Mouse (Mus musculus) urinary bladder, postnatal 10 days (tissue): ENCODE measurements around the gene BC030499.
"Not testable (repeated sequence)": the region's sequence is repeated elsewhere in the genome, so short reads cannot be mapped to it uniquely, and the experiment has no call there.

Experiments
- DNase-seq: peaks from one replicate; pipeline ENCODE4 v3.0.0; 2022; ENCODE audit warnings: low spot score

Gene BC030499

GRCm38 (mm10) chr11:78290654-78291053, at the start of gene BC030499:
BC030499 (plus strand) TSS chr11:78290841.
- DNase-seq = no peak

DNA sequence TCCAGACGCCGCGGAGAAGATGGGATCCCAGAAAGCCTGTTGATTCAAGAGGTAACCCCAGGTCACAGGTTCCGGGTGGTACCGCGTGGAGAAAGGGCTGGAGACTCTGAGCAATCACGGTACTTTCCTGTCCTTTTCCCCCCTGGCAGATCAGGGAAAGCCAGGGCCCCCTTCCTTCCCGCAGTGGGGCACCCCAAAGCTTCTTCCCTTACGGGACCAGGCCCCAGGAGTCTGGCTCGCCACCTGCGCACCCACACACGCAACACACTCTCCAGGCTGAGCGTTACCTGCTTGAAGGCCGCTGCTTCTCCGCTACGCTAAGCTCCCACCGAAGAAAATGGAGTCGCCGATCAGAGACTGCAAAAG, 45.4 kb upstream of the BC030499 start:
- DNase-seq = no peak

GRCm38 (mm10) chr11:78245627-78246317, 44.9 kb upstream of the BC030499 start, which contains the start of the genes Sdf2 and Supt6:
Sdf2 (plus strand) TSS chr11:78245746.
Supt6 (minus strand) TSS chr11:78245987.
- peak; percentile 44 for DNase-seq

GRCm38 (mm10) chr11:78246318-78247011, 44.2 kb upstream of the BC030499 start:
- no peak for DNase-seq

GRCm38 (mm10) chr11:78247012-78247348, 43.7 kb upstream of the BC030499 start:
- DNase-seq = no peak

DNA sequence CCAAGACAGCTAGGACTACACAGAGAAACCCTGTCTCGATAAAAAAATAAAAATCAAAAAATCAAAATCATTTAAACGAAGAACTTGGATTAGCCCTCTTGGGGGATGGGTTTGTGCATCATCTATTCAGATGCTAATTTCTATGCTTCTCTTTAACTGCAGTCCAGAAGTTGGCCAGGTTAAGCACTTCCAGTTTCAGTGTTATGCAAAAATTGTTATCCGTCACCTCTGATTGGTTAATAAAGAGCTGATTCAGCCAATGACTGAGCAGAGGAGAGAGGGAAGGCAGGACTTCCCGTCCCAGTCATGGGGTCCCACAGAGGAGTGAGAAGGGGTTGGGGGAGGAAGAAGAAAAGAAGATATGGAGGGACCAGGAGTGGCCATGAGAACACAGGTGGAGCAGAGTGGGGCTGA, 42.9 kb upstream of the BC030499 start:
- no peak for DNase-seq

DNA sequence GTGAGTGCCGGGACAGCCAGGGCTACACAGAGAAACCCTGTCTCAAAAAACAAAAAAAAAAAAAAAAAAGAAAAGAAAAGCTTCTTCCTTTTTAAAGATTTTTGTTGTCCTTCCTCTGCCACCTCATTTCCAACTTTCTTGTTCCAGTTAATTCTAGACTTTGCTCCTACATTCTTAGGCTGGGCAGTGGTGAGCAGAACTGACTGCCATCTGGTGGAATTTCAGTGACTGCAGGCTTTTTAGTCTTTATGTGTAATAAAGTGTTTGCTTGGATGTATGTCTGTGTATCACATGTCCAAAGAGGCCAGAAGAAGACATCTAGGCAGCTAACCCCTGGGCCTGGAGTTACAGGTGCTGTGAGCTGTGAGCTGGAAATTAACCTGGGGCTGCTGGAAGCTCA, 34.0 kb upstream of the BC030499 start:
- DNase-seq = no peak

GRCm38 (mm10) chr11:78260489-78261258, 30.0 kb upstream of the BC030499 start:
- no peak for DNase-seq

DNA sequence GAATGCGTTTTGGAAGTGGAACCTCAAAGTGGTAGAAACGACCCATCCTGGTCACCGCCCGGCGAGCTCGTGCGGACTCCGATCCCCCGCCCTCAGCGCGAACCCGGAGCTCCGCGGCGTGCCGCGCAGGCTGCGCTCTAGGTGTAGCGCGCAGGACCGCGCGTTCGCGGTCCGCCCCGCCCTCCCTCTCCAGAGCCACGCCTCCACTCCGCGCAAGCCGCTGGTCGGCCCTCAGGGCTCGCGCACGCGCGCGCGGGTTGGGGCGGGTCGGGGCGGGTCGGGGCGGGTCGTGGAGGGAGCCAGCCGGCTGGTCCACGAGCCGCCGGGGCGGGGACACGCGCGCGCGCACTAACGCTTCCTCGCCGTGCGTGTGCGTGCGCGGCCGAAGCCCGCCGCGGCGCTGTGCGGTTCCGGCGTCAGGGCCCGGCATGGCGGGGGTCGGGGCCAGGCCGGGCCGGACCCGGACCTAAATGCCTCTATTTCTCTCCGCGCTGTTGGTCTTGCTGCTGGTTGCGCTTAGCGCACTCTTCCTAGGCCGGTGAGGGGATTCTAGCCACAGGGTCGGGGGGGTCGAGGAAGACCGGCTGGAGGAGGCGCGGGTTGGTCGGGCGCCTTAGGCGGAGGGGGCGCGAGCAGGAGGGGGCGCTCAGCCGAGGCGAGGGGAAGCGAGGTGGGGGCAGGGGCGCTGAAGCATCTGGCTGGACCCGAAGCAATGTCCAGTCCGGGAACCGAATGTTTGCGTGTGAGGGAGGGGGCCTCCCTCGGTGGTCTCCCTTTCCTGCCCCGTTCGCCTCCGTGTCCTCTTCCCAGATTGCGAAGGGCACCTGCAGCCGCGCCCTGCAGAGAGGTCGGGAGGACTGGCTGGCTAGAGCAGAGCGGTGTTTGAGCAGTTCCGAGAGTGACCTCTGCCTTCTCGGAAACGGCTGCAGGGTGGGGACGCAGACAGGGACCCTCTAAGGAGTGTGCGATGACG, 29.0 kb upstream of the BC030499 start, which contains the start of gene 2610507B11Rik:
TSS of gene 2610507B11Rik (plus strand) at position 373 of the 973 bp plus-strand sequence.
- peak; percentile 69 for DNase-seq

DNA sequence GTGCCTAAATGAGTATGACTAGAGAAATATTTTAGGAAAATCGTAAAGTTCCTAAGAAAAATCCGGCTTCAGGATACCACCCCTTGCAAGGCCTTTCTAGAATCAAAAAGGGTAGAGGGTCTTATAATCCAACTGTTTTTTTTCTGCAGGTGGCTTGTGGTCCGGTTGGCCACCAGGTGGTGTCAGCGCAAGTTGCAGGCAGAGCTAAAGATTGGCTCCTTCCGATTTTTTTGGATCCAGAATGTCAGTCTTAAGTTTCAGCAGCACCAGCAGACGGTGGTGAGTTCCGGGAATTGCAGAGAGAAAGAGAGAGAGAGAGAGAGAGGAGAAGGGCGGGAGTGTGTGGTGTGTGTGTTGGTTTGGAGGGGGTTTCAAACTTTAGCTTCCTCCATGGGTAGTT, 28.1 kb upstream of the BC030499 start:
- no peak for DNase-seq

DNA sequence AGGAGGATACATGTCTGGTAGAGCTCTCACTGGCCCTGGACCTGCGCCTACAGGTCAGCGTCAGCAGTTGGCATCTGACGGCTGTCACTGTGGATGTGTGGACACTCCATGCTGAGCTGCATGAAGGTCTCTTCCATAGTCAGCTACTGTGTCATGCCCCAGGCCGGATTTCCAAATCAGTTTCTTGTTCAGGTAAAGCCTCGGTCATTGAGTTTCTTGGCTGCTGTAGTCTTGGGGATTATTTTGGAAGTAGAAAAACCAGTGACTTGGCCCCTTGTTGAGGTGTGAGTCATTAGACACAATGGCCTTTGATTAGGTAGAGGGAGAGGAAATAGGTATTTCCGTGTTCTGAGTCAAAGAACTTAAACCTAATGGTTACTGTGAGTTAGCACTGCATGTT, 25.1 kb upstream of the BC030499 start:
- no peak for DNase-seq

DNA sequence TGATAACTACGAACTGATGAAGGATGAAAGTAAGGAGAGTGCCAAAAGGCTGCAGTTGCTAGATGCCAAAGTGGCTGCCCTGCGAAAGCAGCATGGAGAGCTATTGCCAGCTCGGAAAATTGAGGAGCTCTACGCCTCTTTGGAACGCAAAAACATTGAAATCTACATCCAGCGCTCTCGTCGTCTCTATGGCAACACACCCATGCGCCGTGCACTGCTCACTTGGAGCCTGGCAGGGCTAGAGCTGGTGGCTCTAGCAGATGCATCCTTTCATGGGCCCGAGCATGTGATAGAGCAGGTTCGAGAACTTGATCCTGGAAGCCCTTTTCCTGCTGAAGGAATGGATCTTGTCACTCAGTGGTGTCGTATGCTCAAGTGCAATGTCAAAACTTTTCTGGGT, 18.7 kb upstream of the BC030499 start:
- no peak for DNase-seq

GRCm38 (mm10) chr11:78275596-78275995, 15.0 kb upstream of the BC030499 start:
- DNase-seq = no peak

GRCm38 (mm10) chr11:78276169-78276568, 14.5 kb upstream of the BC030499 start:
- not testable (repeated sequence) for DNase-seq

DNA sequence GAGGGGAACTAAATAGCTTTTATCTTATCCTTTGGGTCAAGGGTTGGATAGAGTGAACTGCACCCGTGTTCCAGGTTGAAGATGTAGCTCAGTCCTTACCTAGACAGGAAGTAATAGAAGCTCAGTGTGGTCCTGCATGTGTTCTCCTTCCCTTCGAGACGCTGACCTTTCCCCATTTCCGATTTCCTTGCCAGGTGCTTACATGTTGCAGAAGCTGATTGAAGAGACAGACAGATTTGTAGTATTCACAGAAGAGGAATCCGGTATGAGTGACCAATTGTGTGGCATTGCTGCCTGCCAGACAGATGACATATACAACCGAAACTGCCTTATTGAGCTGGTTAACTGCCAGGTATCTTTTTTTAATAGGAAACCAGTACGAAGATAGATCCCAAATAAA, 11.8 kb upstream of the BC030499 start:
- DNase-seq = no peak

- no peak for DNase-seq
These were observed 11.1 kb upstream of the BC030499 start for GRCm38 (mm10) chr11:78279586-78279985.

GRCm38 (mm10) chr11:78289146-78289763, 1.4 kb upstream of the BC030499 start:
- no peak for DNase-seq

DNA sequence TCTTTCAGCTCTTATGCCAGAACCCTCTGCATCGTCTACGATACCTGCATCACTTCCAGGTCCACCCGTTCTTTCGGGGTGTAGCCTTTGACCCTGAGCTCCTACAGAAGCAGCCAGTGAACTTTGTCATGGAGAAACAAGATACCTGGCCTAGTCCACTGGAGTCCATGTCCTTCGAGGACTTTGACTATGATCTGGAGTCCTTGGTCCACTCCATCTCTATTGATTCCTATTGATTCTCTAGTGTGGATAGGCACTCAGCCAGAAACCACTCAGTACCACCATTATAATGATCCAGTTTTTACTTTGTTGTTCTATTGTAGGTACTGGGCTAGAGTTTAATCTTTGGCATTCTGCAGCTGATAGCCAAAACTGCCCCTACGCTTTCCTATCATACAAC, 3.9 kb downstream of the BC030499 start:
- DNase-seq = no peak

DNA sequence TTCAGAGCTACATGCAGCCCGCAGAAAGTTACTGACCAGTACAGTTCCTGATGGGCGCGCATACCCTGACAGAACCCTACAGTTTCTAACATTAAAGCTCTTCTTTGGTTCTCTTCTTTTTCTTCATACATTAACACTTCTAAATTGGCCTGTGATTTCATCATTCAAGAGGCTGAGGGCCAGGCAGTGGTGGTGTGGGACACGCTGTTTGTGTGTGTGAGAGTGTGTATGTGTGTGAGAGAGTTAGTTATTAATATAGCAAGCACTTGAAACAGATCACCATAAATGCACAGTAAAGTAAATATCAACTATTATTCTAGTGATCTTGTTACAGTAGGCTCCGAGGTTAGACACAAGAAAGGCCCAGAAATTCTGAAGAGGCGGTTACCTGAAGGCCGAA, 10.3 kb downstream of the BC030499 start:
- DNase-seq = no peak

GRCm38 (mm10) chr11:78301357-78302084, 10.9 kb downstream of the BC030499 start, which contains the start of gene Spag5:
Spag5 (plus strand) TSS chr11:78301529.
- DNase-seq = peak; percentile 45
